Mouse (Mus musculus) NIH3T3 (cell line): ENCODE measurements around the gene Rufy1.
"Not testable (repeated sequence)": the region's sequence is repeated elsewhere in the genome, so short reads cannot be mapped to it uniquely, and the experiment has no call there.

Experiments
- DNase-seq: peaks from one replicate; pipeline ENCODE4 v3.0.0-alpha.2; 2012; ENCODE audit warnings: low read depth

Gene Rufy1

DNA sequence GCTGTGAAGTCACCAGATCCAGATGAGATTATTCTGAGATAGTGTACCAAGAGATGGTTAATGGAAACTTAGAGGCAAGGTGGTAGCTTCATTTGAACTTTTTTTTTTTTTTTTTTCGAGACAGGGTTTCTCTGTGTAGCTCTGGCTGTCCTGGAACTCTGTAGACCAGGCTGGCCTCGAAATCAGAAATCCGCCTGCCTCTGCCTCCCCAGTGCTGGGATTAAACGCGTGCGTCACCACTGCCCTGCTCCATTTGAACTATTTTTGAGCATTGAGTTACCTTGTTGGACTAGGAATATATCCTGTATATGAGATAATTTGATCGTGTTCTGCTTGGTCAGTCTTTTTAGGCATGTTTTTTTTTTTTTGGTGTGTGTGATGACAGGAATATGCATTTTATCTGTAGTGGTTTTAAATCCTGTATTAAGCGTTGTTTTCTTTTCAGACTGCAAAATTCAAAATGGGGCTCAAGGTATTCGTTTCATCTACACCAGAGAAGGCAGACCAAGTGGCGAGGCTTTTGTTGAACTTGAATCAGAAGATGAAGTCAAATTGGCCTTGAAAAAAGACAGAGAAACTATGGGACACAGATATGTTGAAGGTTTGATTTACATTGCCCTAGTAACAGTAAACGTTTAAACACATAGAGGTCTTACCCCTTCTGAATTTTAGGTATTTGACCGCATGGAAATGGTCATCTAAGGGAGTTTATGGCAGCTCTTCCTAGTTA lies 51.7 kb downstream of the Rufy1 start:
- no peak for DNase-seq

DNA sequence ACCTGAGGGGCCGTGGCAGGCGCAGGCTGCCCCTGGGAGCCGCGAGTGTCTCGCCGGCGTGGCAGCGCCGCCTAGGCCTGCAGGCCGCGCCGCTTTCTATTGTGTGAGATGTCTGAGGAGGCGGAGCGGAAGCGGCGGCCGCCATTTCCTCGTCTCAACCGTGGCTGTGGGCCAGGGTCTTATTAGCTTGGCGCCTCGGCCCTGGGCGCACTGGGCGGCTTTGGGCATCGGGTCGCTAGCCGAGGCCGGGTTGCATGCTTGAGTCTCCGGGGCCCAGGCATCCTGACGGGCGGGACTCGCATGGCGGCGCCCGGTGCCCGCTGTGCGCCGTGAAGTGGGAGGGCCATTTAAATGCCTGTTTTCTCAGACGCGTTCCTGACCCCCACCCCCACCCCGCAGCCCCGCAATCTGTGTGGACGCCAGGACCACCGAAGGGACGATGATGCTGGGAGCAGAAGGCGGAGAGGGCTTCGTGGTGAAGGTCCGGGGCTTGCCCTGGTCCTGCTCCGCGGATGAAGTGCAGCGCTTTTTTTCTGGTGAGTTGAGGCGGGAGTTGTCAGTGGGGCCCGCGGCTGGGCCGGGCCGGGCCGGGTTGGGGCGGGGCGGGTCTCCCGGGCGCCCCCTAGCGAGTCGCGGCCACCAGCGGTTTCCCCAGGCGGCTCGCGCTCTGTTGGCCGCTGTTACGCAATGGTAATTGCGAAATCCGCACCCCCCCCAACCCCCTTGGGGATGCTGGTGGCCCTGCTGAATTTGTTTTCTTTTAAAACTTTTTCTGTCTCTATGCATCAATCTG lies 52.8 kb downstream of the Rufy1 start:
- DNase-seq = peak; percentile 96

DNA sequence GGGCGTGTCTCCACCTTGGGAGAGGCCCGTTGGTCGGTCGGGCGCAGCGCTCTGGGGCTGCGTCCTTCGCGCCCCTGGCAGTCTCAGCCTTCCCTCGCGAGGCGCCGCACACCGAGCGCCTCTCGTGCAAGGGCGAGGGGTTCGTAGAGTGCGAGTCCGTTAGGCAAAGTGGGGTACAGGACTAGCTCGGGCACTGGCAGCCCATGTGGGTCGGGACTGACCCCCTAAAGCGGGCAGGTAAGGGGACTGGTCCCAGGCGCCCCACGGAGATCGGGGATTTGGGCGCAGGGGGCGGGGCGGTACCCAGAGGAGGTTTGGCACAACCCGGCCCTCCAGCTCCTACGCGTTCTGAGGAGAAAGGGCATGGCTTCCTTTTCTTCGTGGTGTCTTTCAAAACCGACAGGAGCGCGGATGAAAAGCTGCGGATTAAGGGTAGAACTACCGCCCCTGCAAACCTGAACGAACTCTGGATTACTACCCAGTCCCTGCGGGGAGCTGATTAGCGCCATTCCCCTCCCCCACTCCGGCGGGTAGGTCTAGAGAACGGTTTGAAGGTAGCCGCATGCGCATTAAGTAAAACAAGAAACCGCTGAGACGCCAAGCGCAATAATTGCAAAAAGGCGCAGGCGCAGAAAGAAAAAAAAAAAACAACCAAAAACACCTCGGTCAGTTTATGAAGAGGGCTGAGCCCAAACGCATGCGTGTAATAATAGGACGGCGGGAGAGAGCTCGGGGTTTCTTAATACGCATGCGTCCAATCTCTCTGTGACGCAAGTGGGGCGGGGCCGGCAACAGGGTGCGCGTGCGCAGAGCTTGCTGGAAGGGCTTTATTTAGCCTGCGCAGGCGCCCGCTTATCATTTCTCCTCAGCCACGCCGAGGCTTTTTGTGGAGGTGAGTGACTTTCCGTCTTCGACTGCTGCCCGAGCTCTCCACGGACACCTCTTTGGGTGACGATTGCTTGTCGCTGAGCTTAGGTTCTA lies 53.7 kb downstream of the Rufy1 start, which contains the start of gene Hnrnph1:
Gene Hnrnph1 (plus strand): TSS at position 80 of the 981 bp plus-strand sequence.
- peak; percentile 99 for DNase-seq

DNA sequence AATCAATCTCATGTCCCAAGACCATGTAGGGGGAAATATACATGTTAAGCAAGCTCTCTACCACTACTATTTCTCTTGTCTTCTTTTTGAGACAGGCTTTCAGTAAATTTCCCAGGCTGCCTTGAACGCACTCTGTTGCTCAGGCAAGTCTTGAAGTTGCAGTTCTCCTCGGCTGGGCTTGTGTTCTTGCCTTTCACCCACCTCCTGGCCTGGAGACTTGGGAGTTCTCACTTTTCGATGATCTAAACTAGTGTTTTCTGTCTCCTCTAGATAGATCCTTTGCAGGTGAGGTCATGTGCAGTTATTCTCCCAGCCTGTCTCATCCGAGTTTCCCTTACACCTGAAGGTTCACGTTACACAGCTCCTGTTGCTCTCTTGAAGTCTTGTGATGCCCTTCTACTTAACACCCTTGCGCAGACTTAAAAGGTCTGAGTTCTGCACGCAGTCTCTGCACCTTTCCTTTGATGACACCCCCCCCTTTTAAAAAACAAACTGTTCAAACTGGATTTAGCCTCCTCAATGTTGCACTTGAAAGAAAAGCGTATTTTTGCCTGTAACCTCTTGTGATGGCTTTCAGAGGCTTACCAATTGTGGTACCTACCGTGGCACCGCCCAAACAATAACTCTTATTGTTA lies 54.7 kb downstream of the Rufy1 start:
- DNase-seq = no peak

DNA sequence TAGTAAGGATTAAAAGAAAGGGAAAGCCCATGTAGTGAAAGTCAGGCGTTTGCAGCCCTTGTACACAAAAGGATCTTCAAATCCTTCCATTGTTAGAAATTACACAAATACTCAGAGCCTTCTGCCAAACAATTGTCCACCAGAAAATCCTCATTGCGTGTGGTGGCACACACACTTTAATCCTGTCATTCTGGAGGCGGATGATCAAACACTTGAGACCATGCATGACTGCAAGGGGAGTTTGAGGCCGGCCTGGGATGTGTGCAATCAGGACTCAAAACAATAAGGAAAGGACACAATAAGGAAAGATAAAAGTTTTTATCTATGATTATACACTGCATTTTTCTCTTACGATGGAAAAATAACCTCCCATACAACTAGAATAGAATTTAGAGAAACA lies 55.5 kb downstream of the Rufy1 start:
- DNase-seq = no peak

DNA sequence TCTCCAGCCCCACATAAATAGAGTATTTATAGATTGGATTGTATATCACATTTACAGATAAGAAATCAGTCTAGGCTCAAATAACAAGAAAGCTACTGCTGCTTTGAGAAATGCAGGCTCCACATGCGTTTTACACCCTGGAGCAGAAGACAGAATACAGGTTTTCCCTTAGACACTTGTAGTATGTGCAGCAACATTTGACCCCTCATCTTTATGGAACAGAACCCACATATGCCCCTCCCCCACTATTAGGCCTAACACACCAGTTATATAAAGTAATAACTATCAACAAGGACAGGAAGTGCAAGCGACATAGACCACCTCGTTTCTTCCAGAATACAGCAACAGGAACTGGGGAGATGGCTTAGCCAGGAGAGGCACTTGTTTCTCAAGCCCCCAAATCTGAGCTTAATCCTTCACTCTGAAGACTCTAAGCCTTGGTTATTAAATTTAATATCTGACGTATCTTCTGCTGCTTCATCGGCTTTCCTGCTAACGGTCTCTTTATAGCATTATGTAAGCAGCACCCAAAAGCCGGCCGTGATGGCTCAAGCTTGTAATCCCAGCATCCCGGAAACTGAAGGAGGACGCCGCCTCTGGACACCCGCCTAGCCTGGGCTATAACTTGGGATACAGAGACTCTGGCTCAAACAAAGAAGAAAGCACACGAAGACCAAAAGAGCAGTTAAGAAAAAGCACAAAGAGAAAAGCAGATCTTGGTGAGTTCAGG lies 56.5 kb downstream of the Rufy1 start:
- no peak for DNase-seq

DNA sequence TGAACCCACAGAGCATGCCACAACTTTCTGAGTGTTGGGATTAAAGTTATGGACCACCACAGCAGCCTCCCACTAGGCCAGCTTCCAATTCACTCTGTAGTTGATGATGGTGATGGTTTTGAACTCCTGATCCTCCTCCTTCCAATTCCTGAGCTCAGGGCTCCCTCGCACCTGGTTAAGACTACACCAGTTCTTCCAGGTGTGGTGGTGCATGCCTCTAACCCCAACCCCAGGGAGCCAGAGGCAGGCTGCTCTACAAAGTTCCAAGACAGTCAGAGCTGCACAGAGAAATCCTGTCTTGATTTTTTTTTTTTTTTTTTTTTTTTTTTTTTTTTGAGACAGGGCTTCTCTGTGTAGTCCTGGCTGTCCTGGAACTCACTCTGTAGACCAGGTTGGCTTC lies 57.3 kb downstream of the Rufy1 start:
- no peak for DNase-seq

DNA sequence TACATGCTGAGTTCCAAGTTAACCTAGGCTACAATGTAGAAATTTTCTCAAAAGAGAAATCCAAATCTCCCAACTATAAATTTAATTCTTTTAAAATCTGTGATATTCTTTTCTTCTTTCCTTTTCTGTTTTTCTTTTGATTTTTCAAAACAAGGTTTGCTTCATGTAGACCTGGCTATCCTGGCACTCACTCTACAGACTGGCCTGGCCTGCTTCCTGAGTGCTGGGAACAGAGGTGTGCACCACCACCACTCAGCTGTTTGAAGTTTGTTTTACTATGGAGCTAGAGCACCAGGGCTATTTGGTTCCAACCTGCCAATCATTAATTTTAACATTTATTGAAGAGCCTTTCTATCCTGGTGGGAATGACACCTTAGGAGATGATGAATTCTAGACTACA lies 57.8 kb downstream of the Rufy1 start:
- DNase-seq = no peak

DNA sequence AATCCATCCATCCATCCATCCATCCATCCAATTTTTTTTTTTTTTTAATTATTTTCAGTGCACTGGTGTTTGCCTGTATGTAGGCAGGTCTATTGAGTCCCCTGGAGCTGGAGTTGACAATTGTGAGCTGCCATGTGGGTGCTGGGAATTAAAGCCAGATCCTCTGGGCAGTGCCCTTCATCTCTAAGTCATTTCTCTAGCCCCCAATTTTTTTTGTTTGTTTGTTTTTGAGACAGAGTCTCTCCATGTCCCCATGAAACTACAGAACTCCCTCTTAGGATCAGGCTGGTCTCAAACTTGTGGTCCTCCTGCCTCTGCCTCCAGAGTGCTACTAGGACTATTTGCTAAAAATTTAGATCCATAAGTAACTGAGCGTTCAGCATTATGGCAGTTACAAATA lies 59.0 kb downstream of the Rufy1 start:
- no peak for DNase-seq

DNA sequence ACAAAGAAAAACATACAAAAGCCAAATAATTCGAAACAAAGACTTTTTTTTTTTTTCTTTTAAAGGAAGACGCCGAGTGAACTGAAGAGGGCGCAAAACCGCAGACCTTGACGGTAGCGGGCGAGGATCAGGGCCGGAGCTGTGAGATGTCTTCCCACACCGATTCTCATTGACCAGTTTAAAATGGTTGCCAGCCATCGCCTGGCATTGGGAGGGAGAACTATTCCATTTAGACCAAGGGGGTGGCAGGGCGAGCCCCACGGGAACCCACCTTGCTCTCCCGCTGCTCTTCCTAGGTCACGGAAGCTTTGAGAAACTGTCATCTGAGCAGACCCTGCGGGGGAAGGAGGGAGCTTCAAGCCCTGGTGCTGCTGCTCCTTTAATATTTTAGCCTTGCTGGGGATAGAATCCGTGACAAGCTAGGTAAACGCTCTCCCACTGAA lies 59.5 kb downstream of the Rufy1 start:
- DNase-seq = peak; percentile 63

DNA sequence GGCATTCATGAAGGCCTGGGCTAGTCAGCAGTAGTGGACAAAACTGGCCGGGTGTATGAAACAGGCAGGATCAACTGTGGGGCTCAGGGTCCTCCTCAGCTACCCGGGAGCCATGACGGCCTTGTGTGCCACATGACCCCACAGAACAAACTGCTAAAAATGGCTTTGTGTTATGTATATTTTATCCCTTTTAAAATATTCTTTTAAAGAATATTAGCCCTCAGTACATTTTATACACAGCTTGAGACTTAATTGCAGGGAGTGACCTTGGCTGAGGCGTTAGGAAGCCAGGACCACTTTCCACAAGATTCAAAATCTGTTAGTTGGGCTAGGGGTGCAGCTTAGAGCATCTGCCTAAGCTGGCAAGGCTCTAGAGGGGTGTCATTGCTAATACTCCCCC lies 60.0 kb downstream of the Rufy1 start:
- no peak for DNase-seq

DNA sequence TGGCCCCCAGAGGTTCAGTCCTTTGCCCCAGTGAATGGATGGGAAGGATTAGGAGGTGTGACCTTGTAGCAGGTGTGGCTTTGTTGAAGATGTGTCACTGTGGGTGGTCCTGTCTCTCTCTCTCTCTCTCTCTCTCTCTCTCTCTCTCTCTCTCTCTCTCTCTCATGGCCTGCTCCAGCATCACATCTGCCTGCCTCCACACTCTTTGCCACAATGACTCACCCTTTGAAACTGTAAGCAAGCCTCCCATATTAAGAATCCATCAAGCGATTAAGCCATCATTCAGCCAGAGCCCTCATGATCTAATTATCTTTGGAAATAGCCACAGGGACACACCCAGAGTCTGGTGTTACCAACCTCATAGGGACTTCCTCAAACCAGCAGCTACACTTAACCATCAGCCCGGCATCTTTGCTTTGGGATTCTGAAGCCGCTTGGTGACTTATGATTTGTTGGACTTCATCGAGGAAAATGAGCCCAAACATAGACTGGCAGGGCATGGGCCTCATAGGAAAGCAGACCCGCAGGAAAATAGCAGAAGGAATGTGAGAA lies 61.5 kb downstream of the Rufy1 start:
- DNase-seq = peak; percentile 79

DNA sequence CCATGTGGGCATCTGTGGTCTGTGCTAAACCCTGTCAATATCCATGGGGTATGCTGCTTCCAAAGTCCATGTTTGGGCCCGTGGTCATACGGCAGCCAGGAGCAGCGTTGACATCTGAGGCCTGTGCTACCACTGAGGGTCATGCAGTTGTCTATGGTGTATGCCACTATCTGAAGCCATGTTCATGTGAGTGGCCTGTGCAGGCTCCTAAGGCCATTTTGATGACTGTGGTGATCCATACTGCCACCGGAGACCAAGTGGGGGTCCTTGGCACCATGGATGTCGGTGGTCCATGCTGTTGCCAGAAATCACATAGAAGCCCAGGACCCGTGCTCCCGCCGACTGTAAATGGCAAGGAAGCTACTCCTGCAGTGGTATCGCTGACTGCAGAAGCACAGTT lies 63.4 kb downstream of the Rufy1 start:
- DNase-seq = no peak

DNA sequence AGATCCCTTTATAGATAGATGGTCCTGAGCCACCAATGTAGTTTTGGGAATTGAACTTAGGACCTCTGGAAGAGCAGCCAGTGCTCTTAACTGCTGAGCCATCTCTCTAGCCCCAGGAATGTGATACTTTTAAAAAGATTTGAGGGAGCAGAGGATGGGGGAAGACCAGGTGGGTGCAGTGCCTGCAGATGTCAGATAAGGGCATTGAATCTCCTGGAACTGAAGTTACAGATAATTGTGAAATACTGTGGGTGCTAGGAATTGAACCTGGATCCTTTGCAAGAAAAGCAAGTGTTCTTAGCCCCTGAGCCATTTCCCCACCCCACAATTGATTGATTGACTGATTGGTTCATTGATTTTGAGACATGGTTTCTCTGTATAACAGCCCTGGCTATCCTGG lies 65.6 kb downstream of the Rufy1 start:
- DNase-seq = no peak

DNA sequence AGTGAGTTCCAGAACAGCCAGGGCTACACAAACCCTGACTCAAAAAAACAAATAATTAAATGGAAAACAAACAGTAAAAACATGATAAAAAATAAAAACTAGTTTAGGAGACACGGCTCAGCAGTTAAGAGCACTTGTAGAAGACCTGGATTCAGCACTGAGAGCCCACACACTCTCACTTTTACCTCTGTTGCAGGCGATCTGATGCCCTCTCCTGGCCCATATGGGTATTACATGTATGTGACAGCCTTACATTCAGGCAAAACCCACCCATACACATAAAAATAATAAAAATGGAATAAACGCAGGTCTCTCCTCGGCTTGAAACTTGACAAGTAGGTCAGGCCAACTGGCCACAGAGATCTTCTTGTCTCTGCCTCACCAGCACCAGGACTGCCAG lies 66.4 kb downstream of the Rufy1 start:
- peak; percentile 93 for DNase-seq

DNA sequence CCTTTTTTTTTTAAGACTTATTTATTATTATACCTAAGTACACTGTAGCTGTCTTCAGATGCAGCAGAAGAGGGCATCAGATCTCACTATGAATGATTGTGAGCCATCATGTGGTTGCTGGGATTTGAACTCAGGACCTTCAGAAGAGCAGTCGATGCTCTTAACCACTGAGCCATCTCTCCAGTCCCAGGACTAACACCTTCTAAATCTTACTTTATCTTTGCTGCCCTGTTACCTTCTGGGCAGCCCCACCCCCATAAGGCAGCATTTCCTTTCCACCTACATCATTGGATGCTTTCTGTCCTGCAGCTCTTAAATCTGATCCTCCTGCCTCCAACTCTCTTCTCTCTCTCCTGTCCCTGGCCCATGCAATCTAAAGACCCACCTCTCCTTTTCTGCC lies 69.6 kb downstream of the Rufy1 start:
- DNase-seq = not testable (repeated sequence)

DNA sequence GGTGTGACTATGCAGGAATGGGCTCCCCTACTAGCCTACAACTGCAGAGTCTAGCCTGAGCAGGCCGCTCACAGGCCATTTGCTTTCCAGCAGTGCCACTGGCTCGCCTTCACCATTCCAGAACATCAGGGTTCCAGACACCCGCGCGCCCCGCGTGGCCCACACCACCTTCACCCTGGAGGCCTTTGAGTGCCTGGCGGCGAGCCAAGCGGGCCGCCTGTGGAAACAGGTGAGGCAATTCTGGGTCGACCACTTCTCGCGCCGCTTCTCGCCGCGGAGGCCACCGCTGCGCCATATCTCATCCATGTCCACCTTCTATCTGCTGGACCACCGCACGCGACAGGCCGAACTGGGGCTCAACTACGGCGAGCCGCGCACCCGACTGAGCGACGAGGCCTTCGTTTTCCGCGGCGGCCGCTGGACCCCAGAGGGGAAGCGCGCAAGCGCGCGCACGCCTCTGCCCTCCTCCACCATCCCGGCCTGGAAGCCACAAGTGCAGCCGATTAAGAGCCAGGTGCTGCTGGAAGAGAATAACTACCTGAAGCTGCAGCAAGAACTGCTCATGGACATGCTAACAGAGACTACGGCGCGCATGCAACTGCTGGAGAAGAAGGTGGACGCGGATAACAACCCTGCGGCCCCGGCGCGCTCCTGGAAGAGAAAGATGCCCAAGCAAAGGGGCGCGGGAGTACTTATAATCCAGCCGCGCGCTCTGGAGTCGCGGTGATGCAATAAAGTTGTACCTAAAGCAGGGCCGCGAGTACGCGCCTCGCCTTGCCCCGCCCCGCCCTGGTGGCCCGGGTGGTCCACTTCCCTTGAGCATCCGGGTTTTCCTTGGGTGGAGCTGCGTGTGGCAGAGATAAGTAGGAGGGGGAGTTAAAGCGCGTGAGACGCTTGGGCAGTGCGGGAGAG lies 71.7 kb downstream of the Rufy1 start:
- no peak for DNase-seq

DNA sequence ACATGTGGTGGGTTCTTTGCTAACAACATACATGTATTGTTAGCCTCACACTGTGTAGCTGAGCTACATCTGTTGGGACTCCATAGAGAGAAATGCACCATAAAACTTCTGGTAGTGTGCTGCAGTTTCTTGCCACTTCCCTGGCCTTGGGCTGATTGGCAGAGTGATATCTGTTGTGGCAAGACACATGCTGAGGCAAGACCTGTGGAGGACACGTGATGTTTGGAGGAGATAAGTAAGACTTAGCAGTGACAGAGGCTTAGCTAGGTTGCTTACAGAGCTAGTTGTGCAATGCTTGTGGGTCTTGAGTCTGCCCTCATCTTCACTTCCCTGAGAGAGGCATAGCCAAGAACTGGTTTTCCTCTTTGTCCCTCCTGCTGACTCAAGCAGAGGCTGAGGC lies 75.5 kb downstream of the Rufy1 start:
- no peak for DNase-seq

DNA sequence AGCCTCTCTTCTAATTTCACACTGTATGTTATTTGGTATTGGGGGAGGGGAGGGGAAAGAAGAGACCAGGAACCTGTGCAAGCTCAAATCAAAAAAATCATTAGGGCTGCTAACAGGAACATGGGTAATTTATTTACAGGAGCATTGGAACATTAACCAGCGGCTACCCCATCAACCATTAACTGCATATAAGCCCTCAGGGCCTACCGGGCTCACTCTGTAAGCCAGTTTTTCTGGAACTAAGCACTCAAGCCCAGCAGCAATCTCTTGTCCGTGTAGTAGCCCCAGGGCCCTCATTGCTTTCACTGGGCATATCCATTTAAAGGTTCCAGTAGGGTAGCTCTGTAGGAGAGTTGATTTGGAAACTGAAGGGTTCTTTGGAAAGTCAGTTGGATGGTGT lies 76.1 kb downstream of the Rufy1 start:
- DNase-seq = no peak

DNA sequence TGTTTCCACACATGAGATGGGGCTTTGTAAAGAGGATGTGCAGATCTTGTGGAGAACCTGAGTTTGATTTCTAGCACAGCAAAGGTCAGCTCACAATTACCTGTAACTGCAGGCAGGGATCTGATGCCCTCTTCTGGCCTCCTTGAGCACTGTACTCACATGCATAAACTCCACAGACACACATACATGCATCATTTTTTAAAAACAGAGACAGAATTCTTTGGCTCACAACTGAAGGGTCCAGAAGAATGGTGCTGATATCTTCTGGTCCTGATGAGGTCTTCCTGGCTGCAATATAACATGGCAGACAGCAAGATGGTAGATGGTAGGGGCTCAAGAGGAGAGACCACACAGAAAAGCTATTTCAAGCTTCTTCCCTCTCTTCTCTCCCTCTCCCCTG lies 76.8 kb downstream of the Rufy1 start, which contains the start of gene Cby3:
Gene Cby3 (plus strand): TSS at position 301 of the 400 bp plus-strand sequence.
- DNase-seq = no peak
